Mouse (Mus musculus): ENCODE results near the gene Bcam.
"Not testable (repeated sequence)": the region's sequence is repeated elsewhere in the genome, so short reads cannot be mapped to it uniquely, and the experiment has no call there.

Bcam gene

DNA sequence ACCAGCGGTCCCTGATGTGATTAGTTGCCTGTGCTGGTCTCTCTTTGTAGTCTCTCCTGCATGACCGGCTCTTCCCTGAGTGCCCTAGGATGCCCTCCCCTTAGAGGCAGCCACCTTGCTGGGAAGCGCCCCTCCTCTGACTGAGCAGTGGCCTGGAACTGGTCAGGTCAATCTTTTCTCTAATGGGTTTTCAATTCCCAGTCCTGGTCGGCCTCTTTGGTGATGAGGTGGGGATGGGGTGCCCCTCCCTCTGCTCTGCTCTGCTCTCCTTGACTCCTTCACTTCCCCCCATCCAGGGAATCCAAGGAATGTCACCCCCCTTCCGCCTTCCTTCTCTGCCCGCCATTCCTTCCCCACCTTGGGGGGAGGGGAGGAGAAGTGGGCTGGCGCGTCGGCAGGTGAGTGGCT is at the start of gene Bcam:
Gene Bcam, minus strand, starts transcription at position 33 of the 408 bp plus-strand sequence.
- no peak for DNase-seq (ENCODE audit: low spot score in 2 of 2)

DNA sequence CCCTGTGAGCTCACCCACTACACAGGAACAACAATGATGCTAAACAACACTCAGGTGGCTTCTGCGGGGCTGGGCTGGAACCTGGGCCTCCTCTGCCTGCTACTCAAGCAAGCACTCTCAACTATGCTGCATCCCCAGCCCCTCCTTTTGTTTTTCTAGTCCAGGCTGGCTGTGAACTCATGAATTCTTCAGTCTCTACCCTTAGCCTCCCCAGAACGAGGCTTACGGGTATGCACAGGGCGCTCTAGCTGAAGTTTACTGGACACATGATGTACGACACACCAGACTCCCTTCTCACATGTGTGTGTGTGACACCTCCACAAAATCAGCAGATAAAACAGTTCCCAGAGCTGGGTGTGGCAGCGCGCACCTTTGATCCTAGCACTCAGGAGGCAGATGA is 48.1 kb upstream of the Bcam start:
- no peak for DNase-seq (ENCODE audit: low spot score in 2 of 2)

DNA sequence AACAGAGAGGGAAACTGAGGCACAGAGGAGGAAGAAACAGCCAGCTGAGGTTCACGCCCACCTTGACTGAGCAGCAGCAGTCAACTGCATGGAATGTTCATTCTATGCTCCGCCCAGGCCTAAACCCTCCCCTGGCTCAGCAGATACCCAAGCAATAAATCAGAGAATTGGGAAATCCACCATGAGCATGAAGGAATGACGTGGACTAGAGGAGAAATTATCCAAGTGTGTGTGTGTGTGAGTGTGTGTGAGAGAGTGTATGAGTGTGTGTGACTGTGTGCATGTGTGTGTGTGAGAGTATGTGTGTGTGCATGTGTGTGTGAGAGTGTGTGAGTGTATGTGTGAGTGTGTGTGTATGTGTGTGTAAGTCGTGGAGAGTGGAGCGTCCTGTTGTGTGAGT is 47.6 kb upstream of the Bcam start:
- DNase-seq (ENCODE audit: low spot score in 2 of 2) = peak in 1 of 2 experiments; percentile 62

DNA sequence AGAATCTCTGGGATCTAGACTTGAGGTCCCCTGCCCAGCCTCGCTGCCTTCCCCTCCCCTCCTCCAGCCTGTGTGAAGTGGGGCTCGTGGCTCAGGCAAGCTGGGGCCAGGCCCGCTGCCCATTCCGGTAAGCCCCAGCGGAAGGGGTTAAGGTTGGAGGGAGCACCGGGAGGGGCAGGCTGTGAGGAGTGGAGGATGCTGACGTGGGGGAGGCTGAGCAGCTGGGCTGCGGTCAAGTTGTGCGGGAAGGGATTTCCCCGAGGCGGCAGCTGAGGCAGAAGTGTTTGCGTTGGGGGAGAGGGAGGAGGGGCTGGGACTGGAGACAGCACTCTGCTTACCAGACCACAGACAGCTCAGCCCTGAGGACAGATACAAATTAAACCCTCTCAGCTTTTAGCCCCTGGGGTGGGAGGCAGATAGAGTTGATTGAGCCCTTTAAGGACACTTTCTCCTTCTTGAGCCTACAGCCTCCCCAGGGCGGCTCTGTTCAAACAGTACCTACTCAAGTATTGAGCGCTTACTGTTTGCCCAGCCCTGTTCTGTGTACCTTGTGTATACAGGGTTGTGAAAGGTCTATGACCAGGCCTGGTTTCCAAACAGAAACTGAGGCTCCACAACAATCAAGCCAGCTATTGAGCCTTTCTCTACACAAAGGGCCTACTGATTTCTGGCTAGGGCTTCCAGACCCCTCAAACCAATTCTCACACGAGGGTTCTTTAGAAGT is 46.7 kb upstream of the Bcam start:
- DNase-seq (ENCODE audit: low spot score in 2 of 2) = peak in 1 of 2 experiments; percentile 76

DNA sequence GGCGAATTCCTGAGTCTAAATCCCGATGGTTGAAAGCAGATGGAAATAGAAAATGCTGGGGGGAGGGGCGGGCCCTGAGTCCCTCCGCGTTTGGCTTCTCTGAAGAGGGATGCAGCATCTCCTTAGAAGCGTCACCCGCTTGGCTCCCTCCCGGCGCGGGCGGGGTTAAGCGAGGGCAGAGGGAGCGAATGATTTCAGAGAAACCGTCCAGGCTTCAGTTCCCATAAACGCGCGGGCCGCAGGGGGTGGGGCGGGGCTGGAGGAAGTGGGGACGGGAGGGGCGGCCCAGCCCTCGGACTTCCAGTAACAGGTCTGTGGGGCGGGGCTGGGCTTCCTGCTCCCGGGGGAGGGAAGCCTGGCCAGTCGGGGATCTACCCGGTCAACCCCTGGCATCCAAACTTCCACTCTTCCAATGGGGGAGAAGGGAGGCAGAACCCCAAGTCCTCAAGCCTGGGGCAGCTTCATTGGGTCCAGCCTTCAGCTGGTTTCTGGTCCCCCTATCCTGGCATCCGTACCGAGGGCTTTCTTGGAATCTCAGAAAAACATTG is 45.5 kb upstream of the Bcam start:
- peak; percentile 85 to 86 for DNase-seq (ENCODE audit: low spot score in 2 of 2)

DNA sequence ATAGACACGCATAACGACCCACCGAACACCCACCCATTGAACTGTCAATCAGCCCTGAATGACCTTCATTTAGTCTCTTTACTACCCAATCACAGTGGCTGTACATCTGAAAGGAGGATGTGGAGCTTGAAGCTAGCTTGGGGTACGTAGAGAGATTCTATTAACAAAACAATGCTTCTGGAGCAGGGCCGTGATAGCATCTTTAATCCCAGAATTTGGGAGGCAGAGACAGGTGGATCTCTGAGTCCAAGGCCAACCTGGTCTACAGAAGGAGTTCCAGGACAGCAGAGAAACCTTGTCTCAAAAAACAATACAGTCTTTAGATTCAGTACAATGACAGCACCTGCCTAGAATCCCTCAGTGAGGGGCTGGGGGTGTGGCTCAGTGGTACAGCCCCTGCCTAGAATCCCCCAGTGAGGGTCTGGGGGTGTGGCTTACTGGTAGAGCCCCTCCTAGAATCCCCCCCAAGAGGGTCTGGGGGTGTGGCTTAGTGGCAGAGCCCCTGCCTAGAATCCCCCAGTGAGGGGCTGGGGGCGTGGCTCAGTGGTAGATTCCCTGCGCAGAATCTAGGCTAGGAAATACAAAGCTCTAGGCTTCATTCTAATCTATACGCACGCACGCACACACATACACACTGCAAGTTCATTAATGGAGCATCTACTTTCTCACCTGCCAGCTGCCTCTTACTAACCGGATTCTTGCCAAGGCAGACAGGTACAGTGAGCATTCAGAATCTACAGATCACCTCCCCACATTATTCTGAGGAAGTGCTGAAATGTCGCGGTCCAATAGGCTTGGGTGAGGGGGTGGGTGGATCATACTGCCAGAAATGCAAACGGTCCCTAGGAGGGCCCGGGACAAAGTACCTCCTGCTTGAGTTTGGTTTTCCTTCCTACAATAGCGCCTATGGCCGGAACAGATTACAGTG is 44.7 kb upstream of the Bcam start:
- no peak for DNase-seq (ENCODE audit: low spot score in 2 of 2)

DNA sequence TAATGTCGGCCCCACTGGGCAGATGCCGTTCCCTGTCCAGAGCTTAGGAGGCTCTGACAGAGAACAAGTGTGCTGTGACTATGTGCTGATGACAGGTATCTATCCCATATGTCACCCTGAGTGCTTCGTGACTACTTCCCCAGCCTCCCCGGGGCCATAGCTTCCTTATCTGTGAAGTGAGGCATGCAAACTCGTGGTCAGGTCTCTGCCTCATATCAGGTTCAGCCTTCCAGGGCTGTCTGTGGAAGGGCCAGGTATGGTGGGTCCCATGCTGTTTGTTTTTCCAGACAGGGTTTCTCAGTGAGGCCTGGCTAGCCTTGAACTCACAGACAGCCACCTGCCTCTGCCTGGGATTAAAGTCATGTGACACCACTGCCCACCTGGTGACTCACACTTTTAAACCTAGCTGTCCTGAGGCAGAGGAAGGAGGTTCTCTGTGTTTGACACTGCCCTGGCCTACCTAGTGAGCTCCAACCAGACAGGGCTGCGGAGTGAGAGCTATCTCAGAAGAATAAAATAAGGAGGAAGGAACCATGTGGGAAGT is 42.8 kb upstream of the Bcam start:
- no peak for DNase-seq (ENCODE audit: low spot score in 2 of 2)

DNA sequence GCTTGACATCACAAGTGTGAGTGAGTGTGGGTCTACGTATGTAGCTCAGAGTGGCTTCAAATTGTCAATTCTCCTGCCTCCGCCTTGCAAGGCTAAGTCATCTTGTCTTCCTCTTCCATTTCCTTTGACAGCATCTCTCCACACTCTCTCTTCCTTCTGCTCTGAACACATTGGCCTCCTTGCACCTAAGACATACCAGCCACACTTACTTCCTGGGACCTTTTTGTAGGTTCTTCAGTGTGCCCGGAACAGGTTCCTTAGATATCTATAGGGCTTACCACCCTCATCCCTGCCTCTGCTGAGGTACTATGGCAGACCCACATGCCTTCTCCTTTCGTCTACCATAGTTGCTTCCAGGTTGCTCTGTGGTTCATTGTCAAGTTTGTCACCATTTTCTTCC is 42.3 kb upstream of the Bcam start:
- no peak for DNase-seq (ENCODE audit: low spot score in 2 of 2)

DNA sequence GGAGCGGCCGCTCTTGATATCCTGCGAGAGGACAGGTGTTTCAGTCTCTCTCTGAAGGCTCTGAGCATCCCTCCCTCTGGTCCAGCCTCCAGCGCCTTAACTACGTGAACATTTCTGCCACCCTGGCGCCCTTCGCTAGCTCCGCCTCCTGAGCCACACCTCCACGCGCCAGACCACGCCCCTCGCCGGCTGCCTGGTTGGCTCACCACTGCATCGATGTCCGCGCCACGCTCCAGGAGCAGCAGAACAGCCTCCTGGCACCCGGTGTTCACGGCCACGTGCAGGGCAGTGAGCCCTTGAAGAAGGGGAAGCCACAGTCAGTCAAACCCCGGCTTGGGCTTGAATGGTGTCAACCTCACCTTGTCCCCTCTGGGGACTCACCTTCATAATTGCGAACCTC is 40.3 kb upstream of the Bcam start:
- DNase-seq (ENCODE audit: low spot score in 2 of 2) = no peak

DNA sequence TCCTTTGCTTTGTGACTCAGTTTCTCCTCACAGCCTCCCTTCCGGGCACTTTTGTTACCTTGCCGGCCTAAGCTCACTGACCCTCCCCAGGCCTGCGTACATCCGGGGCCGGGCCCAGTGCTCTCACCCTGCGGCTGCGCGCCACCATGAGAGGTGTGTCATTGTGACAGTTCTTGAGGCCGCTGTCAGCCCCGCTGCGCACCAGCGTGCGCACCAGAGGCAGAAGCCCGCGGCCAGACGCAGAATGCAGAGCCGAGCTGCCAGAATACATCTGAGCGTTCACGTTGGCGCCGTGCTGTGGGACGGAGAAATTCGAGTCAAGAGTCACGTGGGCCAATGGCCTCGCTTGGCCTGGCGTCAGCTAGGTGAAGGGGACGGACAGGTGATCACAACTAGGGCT is 38.6 kb upstream of the Bcam start:
- no peak for DNase-seq (ENCODE audit: low spot score in 2 of 2)

DNA sequence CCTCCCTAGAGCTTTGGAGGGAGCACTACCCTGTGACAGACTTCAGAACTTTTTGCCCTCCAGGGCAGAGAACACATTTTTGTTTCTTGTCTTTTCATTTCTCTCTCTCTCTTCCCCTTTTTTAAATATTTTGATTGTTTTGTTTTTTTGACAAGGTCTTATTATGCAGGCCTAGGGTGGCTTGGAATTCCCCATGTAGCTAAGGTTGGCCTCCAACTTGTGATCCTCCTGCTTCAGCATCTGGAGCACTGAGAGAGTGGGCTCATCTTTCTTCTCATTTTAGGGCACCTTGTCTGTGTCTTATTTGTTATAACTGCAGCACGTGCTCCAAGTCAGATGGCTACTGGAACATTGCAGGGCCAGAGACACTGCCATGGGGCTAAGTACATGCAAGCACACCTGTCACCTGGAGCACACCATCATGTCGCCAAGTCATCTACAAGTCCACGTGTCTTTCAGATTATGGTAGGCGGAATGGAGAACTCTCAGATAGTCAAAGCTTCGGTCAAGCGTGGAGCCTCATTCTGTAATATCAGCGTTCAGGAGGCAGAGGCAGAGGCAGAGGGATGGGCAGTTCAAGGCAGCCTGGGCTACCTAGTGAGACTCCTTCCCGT is 35.6 kb upstream of the Bcam start:
- no peak for DNase-seq (ENCODE audit: low spot score in 2 of 2)

DNA sequence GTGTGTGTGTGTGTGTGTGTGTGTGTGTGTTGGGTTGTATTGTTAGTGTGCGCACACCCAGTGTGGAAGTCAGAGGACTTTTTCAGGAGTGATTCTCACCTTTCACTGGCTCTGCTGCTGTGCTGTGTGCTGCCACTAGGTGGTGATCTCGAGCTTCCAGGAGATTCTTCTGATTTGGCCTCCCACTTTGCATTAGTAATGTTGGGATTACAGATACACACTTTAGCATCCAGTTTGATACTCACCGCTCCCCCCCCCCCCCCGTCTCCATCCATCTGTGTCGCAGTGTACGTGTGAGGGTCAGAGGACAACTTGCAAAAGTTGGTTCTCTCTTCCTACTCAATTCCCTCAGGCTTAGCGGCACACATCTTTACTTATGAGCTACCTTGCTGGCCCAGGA is 32.2 kb upstream of the Bcam start:
- DNase-seq (ENCODE audit: low spot score in 2 of 2) = peak; percentile 55 to 79

DNA sequence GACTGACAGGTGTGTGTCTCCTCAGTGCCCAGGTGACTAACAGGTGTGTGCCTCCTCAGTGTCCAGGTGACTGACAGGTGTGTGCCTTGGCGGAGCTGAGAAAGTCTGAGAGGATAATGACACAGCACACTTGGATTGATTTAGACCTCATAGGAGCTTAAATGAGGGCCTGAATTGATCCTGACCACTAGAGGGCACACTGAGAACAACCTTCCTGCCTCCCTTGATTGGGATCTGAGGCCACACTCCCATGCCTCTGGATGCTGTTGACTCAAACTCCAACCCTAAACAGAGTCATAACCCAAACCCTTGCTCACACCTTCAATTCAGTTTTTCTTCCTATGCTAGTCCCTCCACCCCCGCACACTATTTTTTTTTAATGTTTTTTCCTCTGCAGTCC is 29.9 kb upstream of the Bcam start:
- no peak for DNase-seq (ENCODE audit: low spot score in 2 of 2)

DNA sequence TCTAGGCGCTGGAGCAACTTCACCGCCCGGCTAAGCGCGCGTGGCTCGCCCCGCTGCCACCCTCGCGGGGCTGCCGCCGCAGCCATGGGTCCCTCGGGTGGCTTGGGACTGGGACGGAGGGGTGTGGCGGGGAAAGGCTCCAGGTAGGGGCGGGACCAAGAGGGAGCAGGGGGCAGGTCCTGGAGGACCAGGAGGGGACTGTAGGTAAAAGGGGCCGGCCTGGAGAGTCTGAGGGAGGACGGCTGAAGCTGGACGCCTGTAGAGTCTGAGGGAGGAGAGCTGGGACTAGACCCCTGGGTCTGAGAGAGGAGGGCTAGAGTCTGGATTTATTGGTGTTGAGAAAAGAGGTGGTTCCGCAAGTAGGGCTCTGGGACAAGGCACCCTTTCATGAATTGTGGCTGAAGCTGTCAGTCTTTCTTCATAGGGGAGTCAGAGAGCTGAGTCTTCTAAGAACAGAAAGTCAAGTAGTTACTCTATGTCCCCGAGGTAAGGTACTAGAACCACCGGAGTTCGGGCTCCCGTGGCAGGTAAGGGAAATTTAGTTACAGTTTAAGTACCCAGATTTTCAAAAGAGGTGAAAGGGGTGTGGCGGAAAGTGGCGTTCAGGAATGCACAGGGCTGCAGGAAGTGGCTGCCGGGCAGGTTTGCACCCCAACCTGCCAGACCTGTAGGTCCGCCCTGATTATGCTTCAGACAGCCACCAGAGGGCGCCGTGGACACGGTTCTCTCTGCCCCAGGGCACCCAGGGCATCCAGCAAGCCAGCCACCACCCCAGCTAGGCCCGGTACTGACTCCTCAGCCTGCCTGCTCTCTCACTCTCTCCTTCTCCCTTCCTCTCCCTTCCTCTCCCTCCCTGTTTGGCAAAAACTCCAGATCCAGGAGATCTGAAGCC is 26.1 kb upstream of the Bcam start, which contains the start of gene Cblc:
Gene Cblc, minus strand, starts transcription at position 113 of the 892 bp plus-strand sequence.
- peak; percentile 86 to 91 for DNase-seq (ENCODE audit: low spot score in 2 of 2)

DNA sequence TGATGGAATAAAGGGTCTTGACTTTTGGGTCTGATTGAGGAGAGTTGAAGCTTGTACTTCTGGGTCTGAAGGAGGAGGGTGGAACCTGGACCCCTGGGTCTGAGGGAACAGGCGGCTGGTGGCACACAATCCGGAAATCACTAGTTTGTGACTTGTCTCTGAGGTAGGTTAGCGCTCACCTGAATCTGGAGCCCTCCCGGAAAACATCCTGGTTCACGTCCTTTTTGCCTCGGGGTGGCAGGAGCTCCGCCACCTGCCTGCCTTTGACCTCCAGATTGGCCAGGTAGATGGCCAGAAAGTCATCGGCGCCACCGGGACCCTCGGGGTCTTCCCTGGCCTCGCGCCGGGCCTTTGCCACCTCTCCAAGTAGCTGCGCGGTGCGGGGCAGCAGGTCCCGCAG is 25.4 kb upstream of the Bcam start:
- DNase-seq (ENCODE audit: low spot score in 2 of 2) = no peak

DNA sequence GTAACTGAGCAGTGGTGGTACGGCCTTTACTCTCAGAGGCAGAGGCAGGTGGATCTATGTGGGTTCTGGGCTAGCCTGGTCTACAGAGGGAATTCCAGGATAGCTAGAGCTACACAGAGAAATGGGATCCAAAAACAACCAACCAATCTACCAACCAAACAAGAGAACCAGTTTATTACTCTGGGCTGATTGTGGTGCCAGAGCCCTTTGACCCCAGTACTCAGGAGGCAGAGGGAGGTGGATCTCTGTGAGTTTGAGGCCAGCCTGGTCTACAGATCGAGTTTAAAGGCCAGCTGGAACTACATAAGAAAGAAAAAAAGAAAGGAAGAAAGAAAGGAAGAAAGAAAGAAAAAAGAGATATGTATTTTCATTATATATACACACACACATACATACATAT is 24.4 kb upstream of the Bcam start:
- no peak for DNase-seq (ENCODE audit: low spot score in 2 of 2)

DNA sequence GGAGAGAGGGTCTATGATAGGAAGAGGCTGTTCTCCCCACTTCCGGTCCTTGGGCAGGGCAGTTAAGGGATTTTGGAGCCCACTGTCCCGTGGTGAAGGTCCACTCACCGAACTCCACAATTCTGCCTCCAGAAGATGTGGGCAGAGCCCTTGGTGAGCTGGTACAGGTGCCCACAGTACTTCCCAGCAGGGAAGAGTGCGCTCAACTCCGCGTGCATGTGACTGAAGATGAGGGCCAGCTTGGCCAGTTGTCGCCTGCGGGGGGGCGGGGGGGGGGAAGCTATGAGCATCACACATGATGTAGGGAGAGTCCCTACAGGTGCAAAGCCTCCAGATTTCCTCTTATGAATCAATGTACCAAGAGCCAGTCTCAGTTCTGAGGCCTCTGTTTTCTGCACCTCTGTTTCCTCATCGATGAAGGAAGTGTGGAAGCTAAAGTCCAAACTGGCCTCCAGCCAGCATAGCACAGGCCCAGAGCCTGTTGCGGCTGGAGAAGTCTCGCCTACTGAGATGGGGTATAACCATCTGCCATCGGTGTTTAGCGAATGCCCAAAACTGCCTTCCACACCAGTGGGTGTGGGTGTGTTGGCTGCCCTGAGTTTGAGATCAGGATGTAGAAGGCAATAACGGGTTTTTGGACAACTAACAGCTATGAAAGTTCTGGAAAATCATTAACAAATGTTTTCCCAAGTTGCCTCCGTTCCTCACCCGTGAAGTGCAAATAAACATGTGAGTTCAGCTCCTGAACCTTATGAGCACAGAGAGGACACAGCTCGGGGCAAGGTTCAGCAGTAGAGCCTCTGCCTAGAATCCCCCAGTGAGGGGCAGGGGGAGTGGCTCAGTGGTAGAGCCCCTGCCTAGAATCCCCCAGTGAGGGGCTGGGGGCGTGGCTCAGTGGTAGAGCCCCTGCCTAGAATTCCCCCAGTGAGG is 22.1 kb upstream of the Bcam start:
- no peak for DNase-seq (ENCODE audit: low spot score in 2 of 2)

DNA sequence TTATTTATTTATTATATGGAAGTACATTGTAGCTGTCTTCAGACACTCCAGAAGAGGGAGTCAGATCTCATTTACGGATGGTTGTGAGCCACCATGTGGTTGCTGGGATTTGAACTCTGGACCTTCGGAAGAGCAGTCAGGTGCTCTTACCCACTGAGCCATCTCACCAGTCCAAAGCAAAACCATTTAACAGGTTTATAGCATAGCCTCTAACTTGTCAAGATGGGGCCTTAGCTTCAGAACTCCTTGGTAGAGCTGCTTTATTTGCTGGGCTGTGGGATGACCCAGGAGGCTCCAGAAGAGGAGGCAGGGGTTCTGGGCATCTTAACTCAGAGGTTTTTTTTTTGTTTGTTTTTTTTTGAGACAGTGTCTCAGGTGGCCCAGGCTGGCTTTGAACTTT is 20.7 kb upstream of the Bcam start:
- DNase-seq (ENCODE audit: low spot score in 2 of 2) = not testable (repeated sequence)

DNA sequence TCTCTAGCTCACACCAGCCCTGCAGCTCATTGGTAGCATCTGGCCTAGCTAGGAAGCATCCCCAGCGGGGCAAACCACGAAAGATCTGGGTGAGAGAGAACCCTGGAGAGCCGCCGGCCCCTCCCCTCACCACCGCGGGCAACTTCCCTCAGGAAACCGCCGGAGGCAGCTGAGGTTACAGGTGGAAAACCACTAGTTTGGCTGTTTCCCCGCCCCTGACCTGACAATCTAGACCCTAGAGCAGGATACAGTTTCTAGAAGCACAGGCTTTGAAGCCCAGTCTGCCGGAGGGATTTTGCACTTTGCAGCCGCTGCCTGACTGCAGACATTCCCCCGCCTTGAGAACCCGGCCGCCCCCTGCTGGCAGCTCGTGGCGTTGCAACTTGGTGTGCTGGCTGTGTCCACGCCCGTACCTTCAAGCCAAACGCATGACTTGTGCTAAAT is 19.1 kb upstream of the Bcam start:
- DNase-seq (ENCODE audit: low spot score in 2 of 2) = peak; percentile 80 to 98

Data from urinary bladder, adult 18-20 months (tissue).